In genomic region chr17:27056812-27057516, GRCm38 (mm10) we compare ENCODE assay signal across 8 mouse cellular contexts. TPM values are rescaled to one million over a fixed set of nuclear protein-coding genes. Genes with fewer than 3 reads are reported as not detected.
DNase-seq lines count a peak whose midpoint lies in the region; ATAC-seq and TF ChIP-seq lines count a peak whose summit lies in the region.

Gene Itpr3, plus strand, starts transcription at chr17:27057304.

- H3K36me3 ChIP-seq in hindbrain, embryonic 16.5 days (ENCODE audit: control insufficient read depth, insufficient read depth, low read length) = no peaks in the 10 kb centered on the region
- H3K36me3 ChIP-seq in liver, embryonic 13.5 days = no peaks in the 10 kb centered on the region

- H3K27ac ChIP-seq in gastrocnemius, adult 2 months = peak within 1 kb of the TSS; percentile 86
- H3K27ac ChIP-seq in hindbrain, embryonic 16.5 days (ENCODE audit: low read depth, low read length) = no peak within 1 kb of the TSS
- peak within 1 kb of the TSS; percentile 54 for H3K27ac ChIP-seq in liver, embryonic 13.5 days

- H3K9ac ChIP-seq in hindbrain, embryonic 16.5 days (ENCODE audit: low read depth, low read length) = peak within 1 kb of the TSS; percentile 56
- H3K9ac ChIP-seq in liver, embryonic 13.5 days = peak within 1 kb of the TSS; percentile 60

- peaks cover 12% of the 10 kb centered on the region; the same call in 1 of the 2 replicates for H3K4me1 ChIP-seq in hindbrain, embryonic 16.5 days (ENCODE audit: control insufficient read depth, insufficient read depth, low read depth, low read length)
- H3K4me1 ChIP-seq in liver, embryonic 13.5 days (replicated peaks) = peaks cover 28% of the 10 kb centered on the region

- peak; percentile 58 for ATAC-seq in hindbrain, embryonic 16.5 days
- ATAC-seq in liver, embryonic 13.5 days (ENCODE audit: low read depth) = peak; percentile 73

- intact Hi-C loops in gastrocnemius, adult 2 months (cut with DNase I) = no loop called here
- intact Hi-C loops in left cerebral cortex, postnatal 36 days (cut with DNase I) = no loop called here

- H3K4me3 ChIP-seq in gastrocnemius, adult 2 months = peak within 1 kb of the TSS; percentile 79
- peak within 1 kb of the TSS; percentile 51 for H3K4me3 ChIP-seq in hindbrain, embryonic 16.5 days (ENCODE audit: low read length)
- H3K4me3 ChIP-seq in liver, embryonic 13.5 days (replicated peaks) = peak within 1 kb of the TSS; percentile 57

- under 1% methylated on average over 40 of the region's 66 CpGs for WGBS in hindbrain, embryonic 16.5 days
- under 1% methylated on average over 66 of the region's 66 CpGs for WGBS in liver, embryonic 13.5 days (ENCODE audit: insufficient replicate concordance)

- H3K27me3 ChIP-seq in hindbrain, embryonic 16.5 days (replicated peaks; ENCODE audit: control insufficient read depth, insufficient read depth, low read length) = peaks cover 39% of the 10 kb centered on the region
- H3K27me3 ChIP-seq in liver, embryonic 13.5 days = peaks cover 35% of the 10 kb centered on the region

- no peaks in the 10 kb centered on the region for H3K9me3 ChIP-seq in hindbrain, embryonic 16.5 days (ENCODE audit: control insufficient read depth, low read length)
- H3K9me3 ChIP-seq in liver, embryonic 13.5 days (replicated peaks) = no peaks in the 10 kb centered on the region

- TF ChIP-seq CTCF in gastrocnemius, adult 2 months (IDR thresholded peaks at IDR 0.05) = no peak

- peak; percentile 68 for DNase-seq in MN1 (ENCODE audit: low spot score)
- DNase-seq in cerebellum, adult 18-20 months = peak; percentile 76 to 82
- DNase-seq in gastrocnemius, adult 2 months = peak; percentile 79
- no peak for DNase-seq in liver, embryonic 13.5 days
- peak; percentile 65 for DNase-seq in neural tube, embryonic 10.5 days (ENCODE audit: extremely low spot score, low spot score)
- DNase-seq in thymus, postnatal 0 days (ENCODE audit: low spot score) = peak; percentile 91
- DNase-seq in left cerebral cortex, postnatal 36 days (ENCODE audit: low spot score in 2 of 2) = no peak

- H3K4me2 ChIP-seq in hindbrain, embryonic 16.5 days (ENCODE audit: low read length) = peak within 1 kb of the TSS; percentile 84
- H3K4me2 ChIP-seq in liver, embryonic 13.5 days = peak within 1 kb of the TSS; percentile 80

RNA-seq across cellular contexts. Expression of gene Itpr3, which starts in this region (rescaled TPM):
- total RNA-seq in gastrocnemius, adult 2 months (2021) = 1 to 10 TPM; 1.9 to 2.1 TPM
- polyA plus RNA-seq in hindbrain, embryonic 16.5 days (2015; fragmentation: Nextera tagmentation; extraction: Ambion mirVana) = 0.84 and 0.94 TPM in 2 replicates
- 0.48 and 0.56 TPM in 2 replicates for polyA plus RNA-seq in liver, embryonic 13.5 days (2015; fragmentation: Nextera tagmentation; extraction: Ambion mirVana)
- polyA plus RNA-seq in thymus, postnatal 0 days (2015; fragmentation: Nextera tagmentation; extraction: Ambion mirVana) = 4.5 and 4.9 TPM in 2 replicates
- 1 to 10 TPM; 2.0 to 3.4 TPM for total RNA-seq in left cerebral cortex, postnatal 36 days (2021)

Comparison
In these comparisons a context has a peak if more than half of its experiments do, and no peak if none do; other contexts are left out.
1. Peak in ATAC-seq, H3K4me3 ChIP-seq, H3K9ac ChIP-seq and H3K4me2 ChIP-seq in hindbrain, embryonic 16.5 days; RNA of the gene not detected or under 1 TPM.
2. Peak in ATAC-seq, H3K4me3 ChIP-seq, H3K27ac ChIP-seq, H3K9ac ChIP-seq and H3K4me2 ChIP-seq in liver, embryonic 13.5 days; RNA of the gene not detected or under 1 TPM.
3. DNase-seq: peak in MN1 (single experiment), cerebellum, adult 18-20 months (2 of 2), gastrocnemius, adult 2 months (single experiment), neural tube, embryonic 10.5 days (single experiment) and thymus, postnatal 0 days (single experiment); none in liver, embryonic 13.5 days (single experiment) and left cerebral cortex, postnatal 36 days (0 of 2).
4. Peak in every context shown above with its lines, with median percentiles within 50 percentile points of each other: H3K4me3 ChIP-seq.